Mouse (Mus musculus): ENCODE measurements around the gene Xpr1. TPM values are rescaled to one million over a fixed set of nuclear protein-coding genes. Genes with fewer than 3 reads are reported as not detected.

Gene Xpr1
- polyA plus RNA-seq, 1 experiment, result 16.3 TPM

GRCm38 (mm10) chr1:155381931-155382330 is 35.3 kb downstream of the Xpr1 start:
- Histone ChIP-seq H3K4me1 (ENCODE audit: control insufficient read depth, insufficient read depth, insufficient read length, low read length) (no peaks in the 10 kb centered on the region), H3K27ac (replicated peaks; ENCODE audit: low read depth, low read length) (no peak overlapping the region), H3K4me3 (ENCODE audit: insufficient read depth, low read depth, low read length) (no peak overlapping the region)

GRCm38 (mm10) chr1:155379289-155379688 is 37.9 kb downstream of the Xpr1 start:
- H3K4me1 ChIP-seq (ENCODE audit: control insufficient read depth, insufficient read depth, insufficient read length, low read length), result no peaks in the 10 kb centered on the region
- H3K4me3 ChIP-seq (ENCODE audit: insufficient read depth, low read depth, low read length), result no peak overlapping the region
- H3K27ac ChIP-seq (replicated peaks; ENCODE audit: low read depth, low read length), result no peak overlapping the region

DNA sequence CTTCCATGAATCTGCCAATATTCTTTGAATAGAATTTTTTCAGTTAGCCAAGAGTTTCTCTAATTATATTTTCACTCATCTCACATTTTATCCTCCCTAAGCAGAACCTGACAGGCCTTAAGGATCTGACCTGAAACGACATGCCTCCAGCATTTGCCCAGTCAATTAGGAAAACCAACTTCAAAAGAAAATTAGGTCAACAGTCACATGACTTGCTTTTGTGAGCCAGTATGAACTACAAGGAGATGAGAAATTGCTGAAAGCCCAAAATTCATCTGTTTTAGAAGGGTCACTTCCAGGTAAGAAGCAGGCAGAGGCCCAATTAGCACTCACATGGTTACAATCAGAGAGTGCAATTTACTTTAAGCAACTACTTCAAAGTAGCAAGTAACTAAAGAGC is 44.4 kb downstream of the Xpr1 start:
- H3K4me1 ChIP-seq (ENCODE audit: control insufficient read depth, insufficient read depth, insufficient read length, low read length), result no peaks in the 10 kb centered on the region; the same call in 1 of the 2 replicates
- H3K27ac ChIP-seq (replicated peaks; ENCODE audit: low read depth, low read length), result no peak overlapping the region
- no peak overlapping the region for H3K4me3 ChIP-seq (ENCODE audit: insufficient read depth, low read depth, low read length)

DNA sequence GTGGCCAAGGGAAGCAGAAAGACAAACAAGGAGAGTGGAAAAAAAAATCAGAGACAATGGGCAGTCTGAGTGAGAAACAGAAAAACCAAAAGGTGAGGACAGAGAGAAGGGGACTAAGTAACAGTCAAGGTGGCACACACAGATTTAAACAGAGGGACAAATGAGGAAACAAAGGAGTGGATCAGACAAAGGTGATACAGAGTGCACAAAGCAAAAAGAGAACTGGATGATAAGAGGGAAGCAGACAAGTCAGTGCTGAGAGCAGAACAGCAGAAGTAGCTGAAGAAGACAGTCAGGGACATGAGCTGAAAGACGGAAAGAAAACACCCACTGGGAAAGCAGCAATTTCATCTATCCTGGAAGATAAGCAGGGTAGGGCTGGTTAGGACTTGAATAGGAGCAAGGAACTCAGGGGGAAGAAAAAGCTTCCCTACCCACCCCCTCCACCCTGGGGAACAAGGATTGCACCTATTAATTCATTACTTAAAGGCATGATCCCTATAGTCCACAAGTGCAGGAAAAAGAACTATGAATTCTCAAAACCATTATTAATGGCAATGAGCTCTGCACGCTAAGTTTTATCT is 47.0 kb downstream of the Xpr1 start:
- H3K27ac ChIP-seq (replicated peaks; ENCODE audit: low read depth, low read length), result no peak overlapping the region
- H3K4me3 ChIP-seq (ENCODE audit: insufficient read depth, low read depth, low read length), result no peak overlapping the region
- H3K4me1 ChIP-seq (ENCODE audit: control insufficient read depth, insufficient read depth, insufficient read length, low read length), result no peaks in the 10 kb centered on the region; the same call in 1 of the 2 replicates

GRCm38 (mm10) chr1:155366366-155366765 is 50.8 kb downstream of the Xpr1 start:
- no peak overlapping the region for H3K4me3 ChIP-seq (ENCODE audit: insufficient read depth, low read depth, low read length)
- H3K4me1 ChIP-seq (ENCODE audit: control insufficient read depth, insufficient read depth, insufficient read length, low read length), result peaks cover 2% of the 10 kb centered on the region; the same call in 1 of the 2 replicates
- no peak overlapping the region for H3K27ac ChIP-seq (replicated peaks; ENCODE audit: low read depth, low read length)

GRCm38 (mm10) chr1:155361502-155362126 is 55.6 kb downstream of the Xpr1 start:
- no peak overlapping the region for H3K4me3 ChIP-seq (ENCODE audit: insufficient read depth, low read depth, low read length)
- no peak overlapping the region for H3K27ac ChIP-seq (replicated peaks; ENCODE audit: low read depth, low read length)
- H3K4me1 ChIP-seq (ENCODE audit: control insufficient read depth, insufficient read depth, insufficient read length, low read length), result peaks cover 2% of the 10 kb centered on the region; the same call in 1 of the 2 replicates

DNA sequence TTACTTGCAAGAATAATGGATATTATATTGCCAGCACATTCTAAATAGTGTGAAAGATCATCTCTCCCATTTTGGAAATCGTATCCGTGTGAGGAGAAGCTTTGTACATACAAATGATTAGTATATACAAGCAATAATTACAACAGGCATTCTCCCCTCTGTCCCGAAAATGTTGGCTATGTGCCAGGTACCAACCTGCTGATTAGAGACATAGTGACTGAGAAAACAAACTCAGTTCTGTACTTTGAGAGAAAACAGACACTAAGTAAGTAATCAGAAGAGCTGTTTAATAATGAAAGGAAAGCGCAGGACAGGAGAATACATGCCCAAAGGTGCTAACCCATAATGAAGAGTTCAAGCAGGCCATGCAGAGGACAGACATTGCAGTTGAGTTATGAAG is 64.1 kb downstream of the Xpr1 start:
- Histone ChIP-seq H3K4me1 (ENCODE audit: control insufficient read depth, insufficient read depth, insufficient read length, low read length) (no peaks in the 10 kb centered on the region), H3K27ac (replicated peaks; ENCODE audit: low read depth, low read length) (no peak overlapping the region), H3K4me3 (ENCODE audit: insufficient read depth, low read depth, low read length) (no peak overlapping the region)

DNA sequence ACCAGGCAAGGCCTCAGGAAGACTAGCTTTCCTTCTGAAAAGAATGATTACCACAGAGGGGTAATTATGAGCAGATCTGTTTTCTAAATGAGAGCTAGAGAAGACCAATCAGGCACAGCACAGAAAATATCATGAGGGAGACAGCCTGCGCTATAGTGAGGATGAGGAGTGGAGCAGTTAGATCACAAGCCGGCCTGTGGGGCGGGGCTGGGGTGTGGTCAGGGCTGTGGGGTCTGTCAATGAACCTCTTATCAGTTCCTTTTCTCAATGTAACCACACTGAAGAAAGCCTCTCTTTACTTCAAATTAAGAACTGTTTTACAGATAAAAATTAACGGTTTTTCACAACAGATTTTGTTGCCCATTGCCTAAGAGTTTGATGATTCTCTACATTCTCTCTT is 65.7 kb downstream of the Xpr1 start:
- H3K4me1 ChIP-seq (ENCODE audit: control insufficient read depth, insufficient read depth, insufficient read length, low read length), result no peaks in the 10 kb centered on the region
- H3K27ac ChIP-seq (replicated peaks; ENCODE audit: low read depth, low read length), result no peak overlapping the region
- no peak overlapping the region for H3K4me3 ChIP-seq (ENCODE audit: insufficient read depth, low read depth, low read length)

DNA sequence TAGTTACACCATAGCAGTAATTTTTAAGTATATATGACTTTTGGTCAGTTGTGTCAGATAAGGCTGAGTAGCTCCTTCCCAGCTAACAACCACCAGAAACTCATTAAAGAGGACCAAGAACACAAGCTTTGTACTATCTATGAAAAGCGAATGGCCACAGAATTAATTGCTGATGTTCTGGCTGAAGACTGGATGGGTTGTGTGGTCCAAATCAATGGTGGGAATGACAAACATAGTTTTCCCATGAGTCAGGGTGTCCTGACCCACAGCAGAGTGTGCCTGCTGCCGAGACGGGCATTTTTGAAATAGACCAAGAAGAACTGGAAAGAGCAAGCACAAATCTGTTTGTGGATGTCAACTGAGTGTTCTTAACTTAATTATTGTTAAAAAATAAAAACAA is 68.7 kb downstream of the Xpr1 start:
- Histone ChIP-seq H3K4me1 (ENCODE audit: control insufficient read depth, insufficient read depth, insufficient read length, low read length) (no peaks in the 10 kb centered on the region), H3K27ac (replicated peaks; ENCODE audit: low read depth, low read length) (no peak overlapping the region), H3K4me3 (ENCODE audit: insufficient read depth, low read depth, low read length) (no peak overlapping the region)

GRCm38 (mm10) chr1:155347339-155347738 is 69.9 kb downstream of the Xpr1 start:
- Histone ChIP-seq H3K4me1 (ENCODE audit: control insufficient read depth, insufficient read depth, insufficient read length, low read length) (no peaks in the 10 kb centered on the region), H3K4me3 (ENCODE audit: insufficient read depth, low read depth, low read length) (no peak overlapping the region), H3K27ac (replicated peaks; ENCODE audit: low read depth, low read length) (no peak overlapping the region)

GRCm38 (mm10) chr1:155344019-155344418 is 73.2 kb downstream of the Xpr1 start:
- no peak overlapping the region for H3K4me3 ChIP-seq (ENCODE audit: insufficient read depth, low read depth, low read length)
- no peaks in the 10 kb centered on the region for H3K4me1 ChIP-seq (ENCODE audit: control insufficient read depth, insufficient read depth, insufficient read length, low read length)
- no peak overlapping the region for H3K27ac ChIP-seq (replicated peaks; ENCODE audit: low read depth, low read length)

DNA sequence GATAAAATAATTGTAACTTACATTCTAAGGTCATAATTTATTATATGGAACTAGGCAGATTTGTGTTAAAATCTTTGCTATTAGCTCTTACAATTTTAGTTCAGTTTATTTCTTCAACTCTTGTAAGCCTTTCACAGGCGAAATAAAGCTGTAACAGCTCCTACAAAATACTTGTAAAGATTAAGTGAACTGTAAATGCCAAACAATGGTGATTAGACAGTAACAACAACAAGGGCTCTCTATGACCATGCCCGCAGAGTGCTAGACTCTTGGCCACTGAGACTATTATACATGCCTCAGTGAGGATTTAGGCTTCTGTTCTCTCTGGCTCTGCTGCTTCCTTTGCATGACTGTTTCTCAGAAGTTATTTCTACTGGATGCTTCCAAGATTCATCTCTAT is 77.6 kb downstream of the Xpr1 start:
- no peak overlapping the region for H3K4me3 ChIP-seq (ENCODE audit: insufficient read depth, low read depth, low read length)

GRCm38 (mm10) chr1:155337315-155337714 is 79.9 kb downstream of the Xpr1 start:
- no peaks in the 10 kb centered on the region; the same call in 1 of the 2 replicates for H3K4me1 ChIP-seq (ENCODE audit: control insufficient read depth, insufficient read depth, insufficient read length, low read length)
- no peak overlapping the region for H3K4me3 ChIP-seq (ENCODE audit: insufficient read depth, low read depth, low read length)

More for the DNA sequence above, 77.6 kb downstream of the Xpr1 start:
- H3K4me1 ChIP-seq (ENCODE audit: control insufficient read depth, insufficient read depth, insufficient read length, low read length), result no peaks in the 10 kb centered on the region; the same call in 1 of the 2 replicates
- no peak overlapping the region for H3K27ac ChIP-seq (replicated peaks; ENCODE audit: low read depth, low read length)

GRCm38 (mm10) chr1:155335963-155336362 is 81.3 kb downstream of the Xpr1 start:
- Histone ChIP-seq H3K4me3 (ENCODE audit: insufficient read depth, low read depth, low read length) (no peak overlapping the region), H3K4me1 (ENCODE audit: control insufficient read depth, insufficient read depth, insufficient read length, low read length) (no peaks in the 10 kb centered on the region; the same call in 1 of the 2 replicates), H3K27ac (replicated peaks; ENCODE audit: low read depth, low read length) (no peak overlapping the region)

More at GRCm38 (mm10) chr1:155337315-155337714, 79.9 kb downstream of the Xpr1 start:
- H3K27ac ChIP-seq (replicated peaks; ENCODE audit: low read depth, low read length), result no peak overlapping the region

GRCm38 (mm10) chr1:155322183-155322582 is 95.0 kb downstream of the Xpr1 start:
- Histone ChIP-seq H3K27ac (replicated peaks; ENCODE audit: low read depth, low read length) (no peak overlapping the region), H3K4me3 (ENCODE audit: insufficient read depth, low read depth, low read length) (no peak overlapping the region), H3K4me1 (ENCODE audit: control insufficient read depth, insufficient read depth, insufficient read length, low read length) (no peaks in the 10 kb centered on the region)

Data from brown adipose tissue, adult 24 weeks (tissue).